Mouse (Mus musculus) gastrocnemius, adult 8-10 months (tissue): Measurements from ENCODE around the gene Dusp16. TPM values are rescaled to one million over a fixed set of nuclear protein-coding genes. Genes with fewer than 3 reads are reported as not detected.

Experiments used
- DNase-seq, 2 experiments: peaks; one replicate each; pipeline ENCODE4 v3.0.0; 2022; ENCODE audit warnings: low spot score in 2 of 2
- total RNA-seq, 4 experiments: library from RNA; stranded (reverse); gene quantifications; 2 replicates each; pipeline ENCODE4 v1.2.4; 2022

Gene Dusp16
- total RNA-seq, 4 experiments from 2014 or later: 14.4 to 18.5 (median 15.8) TPM

DNA sequence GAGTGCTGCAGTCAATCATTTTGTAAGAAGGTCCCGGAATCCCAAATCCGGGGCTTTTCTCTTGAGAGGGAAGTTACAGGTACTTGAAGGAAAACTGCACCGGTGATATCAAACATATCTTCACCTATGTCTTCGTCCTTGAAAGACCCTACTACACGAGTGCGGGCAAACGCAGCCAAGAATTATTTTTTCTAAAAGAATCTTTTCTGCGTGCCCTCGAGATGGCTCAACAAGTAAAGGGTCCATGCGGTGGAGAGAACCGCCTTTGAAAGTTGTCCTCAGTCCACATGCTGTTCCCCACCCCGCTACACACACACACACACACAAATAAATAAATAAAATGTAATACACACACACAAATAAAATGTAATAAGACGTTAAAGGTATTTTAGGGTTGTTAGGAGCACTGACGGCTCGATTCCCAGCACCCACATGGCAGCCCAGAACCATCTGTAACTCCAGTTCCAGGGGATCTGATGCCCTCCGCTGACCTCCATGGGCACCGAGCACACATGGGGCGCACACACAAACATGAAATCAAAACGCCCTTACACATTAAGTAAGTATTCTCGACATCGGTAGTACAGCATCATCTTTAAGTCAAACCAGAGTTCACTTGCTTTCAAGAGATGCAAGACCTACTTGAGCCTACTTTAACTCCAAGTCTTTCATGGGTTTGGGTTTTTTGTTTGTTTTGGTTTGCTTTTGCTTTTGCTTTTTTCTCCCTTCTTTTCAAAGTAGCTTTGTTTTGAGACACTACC lies 801 bp upstream of the Dusp16 start:
- peak in 1 of 2 experiments; percentile 7 for DNase-seq

DNA sequence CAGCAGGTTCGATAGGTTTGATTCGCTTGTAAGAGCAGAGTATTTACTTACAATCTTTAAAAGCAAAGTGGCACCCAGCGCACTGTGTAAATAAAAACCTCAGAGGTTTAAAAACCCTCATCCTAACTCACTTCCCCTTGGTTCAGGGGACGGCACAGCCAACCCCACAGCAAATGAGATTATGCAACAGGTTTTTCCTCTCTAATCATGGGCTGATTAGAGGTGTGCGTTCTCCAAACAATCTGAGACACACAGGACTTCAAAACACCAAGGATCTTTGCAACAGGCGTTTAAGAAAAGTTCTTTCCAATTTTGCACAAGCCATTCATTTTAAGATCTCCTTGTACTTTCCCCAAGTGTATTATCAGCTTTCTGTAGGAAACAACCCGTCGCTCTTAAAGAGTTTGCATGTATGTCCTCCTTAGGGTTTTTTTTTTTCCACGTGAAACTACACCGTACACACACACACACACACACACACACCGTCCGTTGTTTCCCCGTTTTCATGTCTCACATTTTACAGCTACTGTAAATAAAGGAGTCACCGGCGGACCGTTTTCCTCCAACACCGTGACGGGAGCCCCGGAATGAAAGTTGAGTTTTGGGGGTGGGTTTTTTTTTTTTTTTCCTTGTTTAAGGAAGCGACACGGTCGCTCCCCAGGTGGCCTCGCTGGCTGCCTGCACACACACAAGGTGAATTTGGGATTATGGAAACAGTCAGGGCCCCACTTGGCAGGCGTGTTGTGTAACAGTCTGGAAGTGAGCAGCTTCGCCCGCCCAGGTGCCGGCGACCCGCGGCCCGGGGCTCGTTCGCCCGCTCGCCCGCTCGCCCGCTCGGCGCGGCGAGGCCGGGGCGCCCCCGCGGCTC lies 940 bp downstream of the Dusp16 start:
- DNase-seq: peak in 1 of 2 experiments; percentile 24

DNA sequence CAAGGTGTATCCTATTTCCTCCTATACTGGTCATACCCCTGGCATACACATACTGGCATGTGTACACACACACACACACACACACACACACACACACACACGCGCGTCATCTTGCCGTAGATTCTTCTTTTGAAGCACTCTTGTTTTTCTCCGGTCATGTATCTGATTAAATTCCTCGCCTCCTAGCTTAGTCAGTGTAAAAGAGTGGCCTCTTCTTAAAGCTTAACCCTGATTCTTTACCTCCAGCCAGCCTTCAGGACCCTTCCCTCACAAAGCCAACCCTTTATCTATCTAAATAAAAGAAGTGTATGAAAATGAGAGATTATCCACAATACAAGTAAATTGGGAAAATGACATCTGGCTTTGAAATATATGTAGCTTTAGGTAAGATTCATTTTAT lies 3.3 kb downstream of the Dusp16 start:
- no peak for DNase-seq

DNA sequence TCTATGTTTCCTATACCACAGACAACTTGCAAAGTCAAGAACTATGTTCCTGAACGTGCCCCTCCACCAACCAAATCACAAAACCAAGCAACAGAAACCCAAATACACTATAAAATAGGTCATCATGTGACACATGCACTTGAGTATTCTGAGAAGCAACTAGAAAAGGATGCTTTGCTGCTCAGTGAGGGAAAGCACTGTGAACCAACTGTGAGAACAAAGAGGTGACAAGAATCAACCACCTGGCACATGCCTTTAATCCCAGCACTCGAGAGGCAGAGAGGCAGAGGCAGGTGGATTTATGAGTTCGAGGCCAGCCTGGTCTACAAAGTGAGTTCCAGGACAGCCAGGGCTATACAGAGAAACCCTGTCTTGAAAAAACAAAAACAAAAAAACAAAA lies 6.0 kb downstream of the Dusp16 start:
- DNase-seq: no peak

DNA sequence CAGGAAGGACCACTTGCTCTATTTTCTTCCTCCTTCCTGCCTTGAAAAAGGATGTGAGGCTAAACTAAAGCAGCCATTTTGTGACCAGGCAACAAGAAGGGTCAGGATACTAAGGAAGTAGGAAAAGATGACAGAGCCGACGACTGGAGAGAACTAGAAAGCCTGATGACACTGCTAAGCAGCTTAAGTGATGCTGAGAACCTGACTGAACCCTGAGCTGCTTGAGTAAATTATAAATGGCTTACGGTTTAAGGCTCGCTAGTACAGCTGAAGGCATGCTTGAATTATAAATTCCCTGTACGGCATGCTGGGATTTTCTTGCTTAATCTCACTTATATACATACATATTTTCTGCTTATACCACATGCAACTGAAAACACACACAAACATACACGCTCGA lies 9.5 kb downstream of the Dusp16 start:
- DNase-seq: no peak

DNA sequence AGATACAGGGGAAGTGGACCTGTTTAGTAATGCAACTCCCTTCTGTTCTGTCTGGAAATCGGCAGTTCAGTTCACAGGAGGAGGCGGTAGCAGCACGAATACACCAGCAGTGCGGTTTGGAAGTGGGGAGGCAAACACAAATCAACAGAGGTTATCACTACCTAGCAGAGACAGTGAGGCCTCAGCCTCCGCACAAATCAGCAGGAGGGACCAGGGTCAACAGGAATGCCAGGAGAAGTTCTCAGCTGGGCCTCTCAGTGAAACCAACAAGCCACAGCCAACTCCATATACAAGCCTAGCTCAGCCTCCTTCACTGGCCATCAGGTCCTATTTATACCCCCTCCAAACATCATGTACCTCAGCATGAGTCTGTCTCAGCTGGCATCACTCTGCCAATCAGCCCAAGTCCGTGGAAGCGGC lies 10.9 kb downstream of the Dusp16 start:
- DNase-seq: no peak

DNA sequence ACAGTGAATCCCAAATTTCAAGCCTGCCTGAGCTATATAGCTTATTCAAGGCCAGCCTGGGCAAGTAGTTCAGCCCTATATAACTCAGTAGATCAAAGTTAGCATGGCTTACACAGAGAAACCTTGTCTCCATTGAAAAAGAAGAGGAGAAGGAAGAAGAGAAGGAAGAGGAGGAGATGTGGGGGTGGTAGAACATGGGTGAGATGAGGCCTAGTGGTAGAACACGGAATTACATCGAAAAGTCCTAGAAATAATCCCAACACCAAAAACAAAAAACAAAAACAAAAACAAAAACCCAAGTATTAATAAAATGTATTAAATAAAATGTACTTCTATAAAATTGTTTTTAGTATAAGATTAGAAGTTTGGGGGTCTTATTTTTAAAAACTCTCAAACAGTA lies 12.4 kb downstream of the Dusp16 start:
- no peak for DNase-seq

DNA sequence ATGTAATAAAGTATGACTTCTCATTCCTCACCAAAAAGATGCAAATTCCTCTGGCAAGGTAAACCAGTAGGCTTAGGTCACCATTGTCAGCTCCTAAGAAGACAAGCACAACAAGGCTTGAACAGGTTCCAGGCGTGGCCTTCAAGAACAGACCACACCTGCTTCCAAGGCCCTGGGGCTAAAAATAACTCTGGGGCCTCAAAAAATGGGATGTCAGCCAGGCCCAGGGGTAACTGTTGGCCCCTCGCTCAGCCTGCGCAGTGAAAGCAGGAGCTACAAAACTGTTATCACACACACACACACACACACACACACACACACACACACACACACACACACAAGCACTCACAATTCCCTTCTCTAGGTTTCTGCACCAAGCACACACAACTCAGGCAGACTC lies 18.5 kb downstream of the Dusp16 start:
- DNase-seq: peak in 1 of 2 experiments; percentile 40

DNA sequence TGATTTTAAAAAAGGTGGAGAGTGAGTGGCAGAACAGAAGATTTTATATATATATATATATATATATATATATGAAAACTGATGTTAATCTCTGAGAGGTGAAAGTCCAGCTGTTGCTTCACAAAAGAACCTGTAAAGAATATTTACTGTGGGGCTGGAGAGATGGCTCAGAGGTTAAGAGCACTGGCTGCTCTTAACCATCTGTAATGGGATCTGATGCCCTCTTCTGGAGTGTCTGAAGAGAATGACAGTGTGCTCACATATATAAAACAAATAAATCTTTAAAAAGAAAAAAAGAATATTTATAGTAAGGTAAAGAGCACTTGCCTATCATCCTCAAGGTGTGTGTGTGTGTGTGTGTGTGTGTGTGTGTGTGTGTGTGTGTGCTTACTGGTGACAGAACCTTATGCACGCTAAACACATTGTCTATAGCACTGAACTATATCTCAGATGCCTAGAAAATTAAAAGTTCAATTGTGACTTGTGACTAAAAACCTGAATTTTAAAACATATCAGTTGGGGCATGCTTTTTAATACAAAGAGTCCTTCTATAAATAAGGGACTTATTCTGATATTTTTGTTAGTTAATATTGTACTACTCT lies 19.0 kb downstream of the Dusp16 start:
- DNase-seq: no peak

DNA sequence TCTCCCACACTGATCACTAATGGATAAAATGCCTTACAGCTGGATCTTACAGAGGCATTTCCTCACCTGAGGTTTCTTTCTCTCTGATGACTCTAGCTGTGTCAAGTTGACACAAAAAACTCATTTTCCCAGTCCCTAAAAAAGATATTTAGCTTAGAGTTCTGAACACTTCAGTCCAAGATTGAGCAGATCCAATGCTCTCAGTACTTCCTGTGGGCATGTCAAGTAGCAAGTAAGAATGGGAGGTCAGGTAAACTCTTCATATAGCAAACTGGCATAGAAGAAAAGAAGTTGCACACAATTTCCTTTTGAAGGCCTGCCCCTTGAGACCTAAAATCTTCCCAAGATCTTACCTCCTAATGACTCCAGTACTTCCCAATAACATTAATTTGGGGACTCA lies 22.1 kb downstream of the Dusp16 start:
- DNase-seq: no peak

DNA sequence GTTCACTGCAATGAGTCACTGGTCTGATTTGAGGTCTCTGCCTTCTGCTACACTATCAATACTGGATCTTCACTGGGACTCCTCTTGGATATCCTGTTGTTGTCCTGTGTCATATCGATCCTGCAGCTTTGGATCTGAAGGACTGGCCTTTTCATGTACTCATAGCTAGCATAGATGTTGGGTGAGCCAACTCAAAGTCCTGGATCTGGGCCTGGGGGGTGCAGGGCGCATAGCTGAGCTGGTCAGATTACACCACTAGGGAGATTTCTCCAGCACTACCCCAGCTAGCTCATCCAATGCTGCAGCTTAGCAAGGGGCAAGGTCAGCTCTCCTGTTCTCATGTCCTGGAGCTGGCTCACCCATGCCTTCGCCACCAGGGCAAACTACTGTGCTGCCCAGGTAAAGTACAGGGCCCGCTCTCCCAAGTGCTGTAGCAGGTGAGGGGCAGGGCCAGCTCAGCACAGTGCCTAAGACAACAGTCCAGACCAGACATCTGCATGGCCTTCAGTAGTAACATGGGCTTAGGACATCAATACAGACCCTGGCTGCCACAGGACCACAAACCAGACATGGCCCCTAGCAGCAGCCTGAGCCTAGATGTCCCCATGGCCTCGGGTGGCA lies 27.9 kb downstream of the Dusp16 start:
- peak in 1 of 2 experiments; percentile 27 for DNase-seq

DNA sequence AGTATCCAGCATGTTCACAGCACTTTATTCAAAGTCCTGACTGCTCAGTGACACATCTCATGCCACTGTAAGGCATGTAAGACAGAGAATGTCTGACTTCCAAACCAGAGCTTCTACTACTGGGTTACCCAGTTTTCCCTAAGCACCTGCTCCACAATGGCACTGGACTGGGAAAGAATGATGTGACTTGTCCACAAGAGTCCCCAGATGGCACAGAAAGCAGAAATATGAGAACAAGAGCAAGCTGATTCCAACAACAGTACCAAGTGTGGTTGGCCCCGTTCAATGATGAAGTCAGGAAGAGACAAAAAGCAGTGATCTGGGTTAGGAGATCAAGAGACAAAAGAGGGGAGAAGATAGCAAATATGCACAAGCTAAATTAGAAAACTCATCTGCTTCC lies 29.0 kb downstream of the Dusp16 start:
- DNase-seq: no peak

DNA sequence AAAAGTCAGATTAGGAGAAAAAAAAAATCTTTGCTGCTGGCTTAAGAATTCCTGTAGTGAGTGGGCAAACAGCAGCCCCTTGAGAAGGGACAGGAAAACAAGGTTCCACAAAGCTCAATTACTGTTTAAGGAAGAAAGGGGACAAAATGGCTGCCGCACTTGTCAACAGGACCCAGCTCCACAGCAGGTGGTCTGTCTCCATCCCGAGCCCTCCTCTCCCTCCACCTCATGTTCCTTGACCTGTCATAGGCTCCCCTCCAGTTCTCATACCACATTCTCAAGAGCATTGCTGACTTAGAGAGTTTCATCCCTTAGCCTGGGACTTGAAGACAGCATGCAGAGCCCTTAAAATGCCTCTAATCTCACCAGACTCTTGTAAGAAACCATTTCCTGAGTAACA lies 30.6 kb downstream of the Dusp16 start:
- DNase-seq: no peak

DNA sequence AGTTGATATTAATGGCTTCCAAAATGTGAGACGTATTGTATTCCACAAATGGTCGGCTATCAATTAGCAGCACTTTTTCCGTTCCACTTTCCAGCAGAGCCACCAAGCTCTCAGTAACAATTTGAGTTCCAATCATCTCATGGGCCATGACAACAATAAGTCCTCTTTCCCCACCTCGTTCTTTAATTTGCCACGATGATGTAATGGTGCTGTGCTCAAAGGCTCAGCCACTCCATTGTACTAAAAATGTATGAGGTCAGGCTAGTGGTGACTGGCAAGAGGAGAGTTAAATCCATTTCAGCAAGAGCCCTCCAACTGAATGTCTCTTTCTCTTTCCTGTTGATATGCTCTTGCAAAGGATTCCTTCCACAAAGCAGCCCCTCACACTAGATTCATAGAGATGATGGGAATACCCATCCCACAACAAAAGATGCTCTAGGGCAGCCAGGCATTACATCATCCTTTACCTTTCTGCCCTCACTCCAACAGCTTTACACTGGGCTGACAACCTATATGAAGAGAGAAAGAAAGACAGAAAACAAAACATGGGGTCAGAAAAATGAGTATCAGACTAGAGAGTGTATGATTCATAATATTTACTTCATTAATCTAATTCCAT lies 31.4 kb downstream of the Dusp16 start:
- DNase-seq: no peak

DNA sequence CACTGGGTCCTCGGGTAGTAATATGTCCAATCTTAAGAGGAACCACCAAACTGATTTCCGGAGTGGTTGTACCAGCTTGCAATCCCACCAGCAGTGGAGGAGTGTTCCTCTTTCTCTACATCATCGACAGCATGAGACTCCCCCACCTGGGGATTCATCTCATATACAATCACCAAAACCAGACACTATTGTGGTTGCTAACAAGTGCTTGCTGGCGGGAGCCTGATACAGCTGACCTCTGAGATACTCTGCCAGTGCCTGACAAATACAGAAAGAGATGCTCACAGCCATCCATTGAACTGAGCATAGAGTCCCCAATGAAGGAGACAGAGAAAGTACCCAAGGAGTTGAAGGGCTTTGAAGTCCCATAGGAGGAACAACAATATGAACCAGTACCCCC lies 36.4 kb downstream of the Dusp16 start:
- no peak for DNase-seq

DNA sequence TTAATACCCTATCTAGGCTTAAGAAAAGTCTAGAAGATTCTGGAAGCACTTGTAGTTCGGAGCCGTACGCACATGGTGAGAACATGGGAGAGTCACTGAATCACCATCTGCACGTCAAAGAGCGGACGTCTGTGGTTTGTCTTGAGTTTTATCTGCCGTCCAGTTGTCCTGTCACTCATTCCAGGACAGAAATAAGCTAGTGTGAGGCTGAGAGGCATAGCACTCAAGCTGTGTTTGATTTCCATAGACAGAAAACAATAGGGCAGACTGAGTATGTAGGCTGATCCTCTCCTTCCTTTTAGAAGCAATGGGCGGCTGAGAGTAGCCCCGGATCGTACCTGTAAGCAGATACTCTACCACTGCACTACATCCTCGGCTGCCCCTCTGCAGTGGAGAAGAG lies 38.6 kb downstream of the Dusp16 start:
- DNase-seq: no peak

DNA sequence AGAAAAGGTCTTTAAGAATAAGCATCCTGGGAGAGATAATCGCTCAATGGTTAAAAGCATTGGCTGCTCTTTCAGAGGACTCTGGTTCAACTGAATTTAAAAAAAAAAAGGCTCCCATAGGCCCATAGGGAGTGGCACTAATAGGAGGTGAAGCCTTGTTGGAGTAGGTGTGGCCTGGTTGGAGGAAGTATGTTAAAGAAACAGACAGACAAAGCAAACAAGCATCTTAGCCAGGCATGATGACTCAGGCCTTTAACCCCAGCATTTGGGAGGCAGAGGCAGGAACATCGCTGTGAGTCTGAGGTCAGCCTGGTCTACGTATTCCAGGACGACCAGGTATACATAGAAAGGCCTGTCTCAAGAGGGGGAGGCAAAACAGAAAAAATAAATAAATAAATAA lies 39.0 kb downstream of the Dusp16 start:
- no peak for DNase-seq

DNA sequence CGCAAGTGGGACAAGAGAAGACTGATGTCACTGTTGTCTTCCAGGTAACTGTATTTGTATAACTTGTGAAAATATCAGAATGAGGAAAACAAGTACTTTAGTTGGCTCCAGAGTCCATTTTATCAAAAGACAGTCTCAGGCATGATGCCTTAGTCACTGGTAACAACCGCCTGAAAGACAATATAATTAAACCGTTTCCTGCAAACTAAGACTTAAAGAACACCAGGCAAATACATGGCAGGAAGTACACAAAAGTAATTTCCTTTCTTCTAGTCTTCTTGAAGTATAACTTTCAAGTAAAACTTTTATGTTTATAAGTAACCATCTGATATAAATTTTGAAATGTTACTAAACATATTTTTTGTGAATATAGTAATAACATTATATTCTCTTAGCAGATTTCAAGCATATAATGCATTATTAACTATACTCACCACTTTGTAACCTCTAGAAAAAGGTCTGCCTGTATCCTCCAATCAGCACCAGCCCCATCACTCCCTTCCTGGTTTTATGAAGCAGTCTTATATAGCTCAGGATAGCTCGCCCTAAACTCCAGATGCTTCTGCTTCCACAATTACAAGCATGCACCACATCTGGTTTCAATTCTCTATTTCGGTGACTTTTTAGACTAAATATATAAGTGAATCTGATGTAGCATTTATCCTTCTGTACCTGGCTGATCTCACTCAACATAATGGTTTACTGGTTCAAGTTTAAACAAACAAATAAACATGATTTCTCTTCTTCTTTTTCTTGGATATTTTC lies 40.4 kb downstream of the Dusp16 start:
- DNase-seq: no peak

DNA sequence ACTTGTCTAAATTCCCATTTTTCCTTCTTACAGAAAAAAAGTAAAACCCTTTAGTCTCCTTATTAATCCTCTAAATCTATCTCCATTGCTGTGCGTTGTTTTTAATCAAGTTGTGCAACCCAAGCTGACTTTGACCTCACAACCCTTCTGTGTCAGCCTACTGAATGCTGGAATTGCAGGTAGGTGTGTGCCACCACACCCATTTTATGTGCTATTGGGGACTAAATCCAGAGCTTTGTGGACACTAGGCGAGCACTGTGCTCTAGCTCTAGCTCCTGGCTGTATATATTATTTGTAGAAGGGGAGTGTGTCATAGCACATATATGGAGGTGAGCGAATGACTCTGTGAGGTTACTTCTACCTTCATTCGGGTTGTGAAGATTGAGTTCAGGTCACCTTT lies 41.3 kb downstream of the Dusp16 start:
- DNase-seq: no peak

DNA sequence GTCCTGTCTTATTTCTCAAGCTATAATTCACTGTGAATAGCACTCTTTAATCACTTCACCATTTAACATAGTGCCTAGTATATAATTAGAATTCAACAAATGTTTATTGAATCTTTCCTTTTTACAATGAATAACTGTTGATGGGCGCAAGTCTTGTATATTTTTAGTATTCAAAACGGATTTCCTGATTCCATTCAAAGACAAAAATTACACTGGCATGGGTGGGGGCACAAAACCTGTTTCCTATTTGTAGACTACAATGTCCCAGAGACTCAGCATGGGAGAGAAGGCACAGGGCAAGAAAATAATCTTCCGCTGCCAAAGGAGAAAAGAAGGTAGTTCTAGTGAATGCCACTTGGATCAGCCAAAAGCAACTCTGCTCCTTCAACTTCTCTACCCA lies 44.3 kb downstream of the Dusp16 start:
- DNase-seq: no peak

DNA sequence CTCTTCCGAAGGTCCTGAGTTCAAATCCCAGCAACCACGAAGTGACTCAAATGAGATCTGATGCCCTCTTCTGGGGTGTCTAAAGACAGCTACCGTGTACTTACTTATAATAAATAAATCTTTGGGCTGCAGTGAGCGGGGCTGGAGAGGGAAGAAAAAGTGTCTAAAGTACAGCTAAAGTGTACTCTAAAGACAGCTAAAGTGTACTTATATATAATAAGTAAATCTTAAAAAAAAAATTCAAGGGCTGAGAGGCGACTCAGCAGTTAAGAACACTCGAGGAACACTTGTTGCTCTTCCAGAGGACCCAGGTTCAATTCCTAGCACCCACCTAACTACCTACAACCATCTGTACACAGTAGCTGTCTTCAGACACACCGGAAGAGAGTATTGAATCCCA lies 46.5 kb downstream of the Dusp16 start:
- DNase-seq: no peak
